9 mouse cellular contexts compared by ENCODE assay signal in the genomic region with DNA sequence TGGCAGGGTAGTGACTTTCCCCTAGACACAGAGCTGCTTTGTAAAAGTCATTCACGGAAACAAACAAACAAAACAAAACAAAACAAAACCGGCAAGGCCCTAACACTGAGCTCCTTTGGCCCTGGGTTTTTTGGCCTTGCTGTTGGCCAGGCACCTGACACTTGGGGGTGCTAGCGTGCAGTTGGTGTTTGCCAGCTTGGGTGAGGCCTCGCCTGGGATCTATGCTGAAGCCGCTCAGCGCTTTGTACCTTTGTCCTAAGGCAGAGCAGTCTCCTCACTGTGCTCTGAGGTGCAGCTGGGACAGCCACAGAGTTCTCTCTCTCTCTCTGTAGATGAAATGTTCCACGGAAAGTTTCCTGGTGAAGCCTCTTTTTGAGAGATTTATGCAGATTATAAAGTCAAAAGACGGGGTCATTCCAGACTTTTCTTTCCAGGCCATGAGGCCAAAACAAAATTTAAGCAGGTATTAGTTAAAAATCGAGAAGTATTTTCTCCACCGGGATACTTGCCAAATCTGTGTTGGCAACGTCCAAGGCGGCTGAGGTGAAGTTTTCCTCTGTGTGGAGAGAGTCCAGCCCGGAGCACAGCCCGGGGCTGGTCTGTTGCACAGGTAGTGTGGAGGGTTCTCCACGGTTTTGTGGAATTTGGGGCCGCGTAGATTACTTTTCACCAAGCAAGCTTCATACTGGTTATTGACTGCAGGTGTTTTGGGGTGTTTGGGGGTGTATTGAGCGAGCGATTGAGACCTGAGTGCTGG.
DNase-seq lines count a peak whose midpoint lies in the region; ATAC-seq and TF ChIP-seq lines count a peak whose summit lies in the region.
"Had no signal": no experiment of that assay in that cellular context is flagged by ENCODE, and none has a peak within 500 bp of the region (broad histone marks: within the 10 kb centered on the region; RNA-seq: fewer than 3 reads in every experiment).

No protein-coding gene starts in this region.

- H3K9ac ChIP-seq in heart, embryonic 16.5 days (ENCODE audit: low read length): no peak overlapping the region
- H3K9ac ChIP-seq in liver, embryonic 11.5 days (ENCODE audit: low read depth, low read length): no peak overlapping the region
- no peak overlapping the region for H3K9ac ChIP-seq in neural tube, embryonic 12.5 days

- no peaks in the 10 kb centered on the region for H3K36me3 ChIP-seq in heart, embryonic 16.5 days (ENCODE audit: control insufficient read depth, insufficient read depth)
- no peaks in the 10 kb centered on the region for H3K36me3 ChIP-seq in liver, embryonic 11.5 days (ENCODE audit: control insufficient read depth, insufficient read depth, low read length)
- H3K36me3 ChIP-seq in neural tube, embryonic 12.5 days: no peaks in the 10 kb centered on the region

- H3K4me2 ChIP-seq in heart, embryonic 16.5 days (ENCODE audit: low read depth, low read length): no peak overlapping the region
- no peak overlapping the region for H3K4me2 ChIP-seq in liver, embryonic 11.5 days
- H3K4me2 ChIP-seq in neural tube, embryonic 12.5 days (replicated peaks): no peak overlapping the region

- H3K27me3 ChIP-seq in heart, embryonic 16.5 days (ENCODE audit: control insufficient read depth, insufficient read depth, low read length): no peaks in the 10 kb centered on the region
- H3K27me3 ChIP-seq in liver, embryonic 11.5 days (replicated peaks; ENCODE audit: control insufficient read depth, insufficient read depth, low read length): no peaks in the 10 kb centered on the region
- no peaks in the 10 kb centered on the region for H3K27me3 ChIP-seq in neural tube, embryonic 12.5 days (replicated peaks)

- WGBS in heart, embryonic 16.5 days: 50% methylated on average over 19 of the region's 19 CpGs
- 56% methylated on average over 19 of the region's 19 CpGs for WGBS in liver, embryonic 11.5 days
- WGBS in neural tube, embryonic 12.5 days: 55% methylated on average over 19 of the region's 19 CpGs

- 0 out of 2 replicates have a peak, but pooled peaks have one; percentile 55 for ATAC-seq in heart, embryonic 16.5 days (replicated peaks; ENCODE audit: extremely low read depth, insufficient read depth, low FRiP score)
- 0 out of 2 replicates have a peak, but pooled peaks have one; percentile 51 for ATAC-seq in liver, embryonic 11.5 days (replicated peaks; ENCODE audit: low FRiP score)
- ATAC-seq in neural tube, embryonic 12.5 days (ENCODE audit: low FRiP score, low read depth): peak; percentile 33; the same call in 1 of the 2 replicates

- no peak overlapping the region for H3K4me3 ChIP-seq in embryonic fibroblast, embryonic 13.5 days (ENCODE audit: insufficient read depth, low read length)
- H3K4me3 ChIP-seq in heart, embryonic 16.5 days (ENCODE audit: low read length): no peak overlapping the region
- H3K4me3 ChIP-seq in liver, embryonic 11.5 days (ENCODE audit: low read depth, low read length): no peak overlapping the region
- no peak overlapping the region for H3K4me3 ChIP-seq in neural tube, embryonic 12.5 days
- H3K4me3 ChIP-seq: erythroblast, embryonic 14.5 days had no signal

- TF ChIP-seq CTCF in brain, embryonic 14.5 days (IDR thresholded peaks at IDR 0.05; ENCODE audit: borderline replicate concordance, extremely low read depth, insufficient read depth, insufficient read length): peak; percentile 76
- TF ChIP-seq CTCF in embryonic fibroblast, embryonic 13.5 days (IDR thresholded peaks at IDR 0.05; ENCODE audit: borderline replicate concordance, insufficient read depth, low read length): peak; percentile 85; the same call in 1 of the 2 replicates

- no peak for TF ChIP-seq POLR2A in brain, embryonic 14.5 days (IDR thresholded peaks at IDR 0.05; ENCODE audit: borderline replicate concordance, extremely low read depth, insufficient read depth, insufficient read length, poor library complexity, severe bottlenecking)
- no peak for TF ChIP-seq POLR2A in embryonic fibroblast, embryonic 13.5 days (IDR thresholded peaks at IDR 0.05; ENCODE audit: low read depth, low read length)

- peak; percentile 72 for DNase-seq in ES-CJ7 (ENCODE audit: low read depth, low spot score)
- peak; percentile 86 for DNase-seq in brain, embryonic 14.5 days (ENCODE audit: low read depth)
- peak; percentile 82 for DNase-seq in kidney, postnatal 10 days
- DNase-seq in liver, embryonic 11.5 days (ENCODE audit: low spot score): peak; percentile 52
- peak; percentile 48 for DNase-seq in thymus, postnatal 14 days

- 0 out of 2 replicates have a peak, but pooled peaks cover 3% of the 10 kb centered on the region for H3K4me1 ChIP-seq in embryonic fibroblast, embryonic 13.5 days (ENCODE audit: control insufficient read depth, insufficient read depth, low read length)
- H3K4me1 ChIP-seq in heart, embryonic 16.5 days (ENCODE audit: control insufficient read depth, insufficient read depth, low read length): peaks cover 9% of the 10 kb centered on the region; the same call in 1 of the 2 replicates
- no peaks in the 10 kb centered on the region for H3K4me1 ChIP-seq in liver, embryonic 11.5 days (replicated peaks; ENCODE audit: control insufficient read depth, insufficient read depth, low read length)
- H3K4me1 ChIP-seq in neural tube, embryonic 12.5 days: peaks cover 16% of the 10 kb centered on the region

- H3K9me3 ChIP-seq in heart, embryonic 16.5 days (replicated peaks; ENCODE audit: control insufficient read depth, low read length): no peaks in the 10 kb centered on the region
- no peaks in the 10 kb centered on the region for H3K9me3 ChIP-seq in liver, embryonic 11.5 days (ENCODE audit: control insufficient read depth, low read length)
- no peaks in the 10 kb centered on the region for H3K9me3 ChIP-seq in neural tube, embryonic 12.5 days

- H3K27ac ChIP-seq in embryonic fibroblast, embryonic 13.5 days (ENCODE audit: insufficient read depth, low read length): no peak overlapping the region
- no peak overlapping the region for H3K27ac ChIP-seq in heart, embryonic 16.5 days (ENCODE audit: low read length)
- H3K27ac ChIP-seq in liver, embryonic 11.5 days (ENCODE audit: low read depth, low read length): no peak overlapping the region
- H3K27ac ChIP-seq in neural tube, embryonic 12.5 days: no peak overlapping the region
